Mouse (Mus musculus) heart, postnatal 25 days (tissue): Measurements from ENCODE around the gene Lgi4. TPM values are rescaled to one million over a fixed set of nuclear protein-coding genes. Genes with fewer than 3 reads are reported as not detected.

Experiments
- DNase-seq: peaks from one replicate; pipeline ENCODE4 v3.0.0; 2022; ENCODE audit warnings: low spot score
- intact Hi-C: fragments of 180-260 bp; cut with DNase I; formaldehyde crosslinking; loops from one replicate; pipeline ENCODE4 v1.15.1; 2025
- total RNA-seq, 2 experiments: library from RNA; stranded (reverse); gene quantifications; 2 replicates each; pipeline ENCODE4 v1.2.3; 2021

Lgi4 gene
- total RNA-seq: 1 to 10 TPM; 2.6 to 4.8 TPM

DNA sequence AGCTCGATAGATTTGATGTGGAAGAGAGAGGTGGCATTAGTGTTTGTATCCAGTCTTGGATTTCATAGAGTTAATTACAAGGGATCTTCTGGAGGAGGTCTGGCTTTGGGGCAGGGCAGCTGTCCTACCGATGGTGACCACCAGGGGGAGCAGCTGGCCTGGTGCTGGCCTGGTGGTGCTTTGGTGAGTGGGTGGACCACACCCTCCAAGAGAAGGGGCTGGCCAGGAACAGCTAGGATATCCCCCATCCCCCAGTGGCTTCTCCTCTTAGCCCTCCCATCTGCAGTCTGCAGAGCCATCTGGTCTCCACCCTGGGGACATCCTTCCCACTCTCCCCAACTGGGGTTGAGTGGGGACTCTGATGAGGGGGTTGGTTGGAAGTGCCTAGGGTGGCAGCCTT is at the start of gene Lgi4:
TSS of gene Lgi4 (plus strand) at position 235 of the 400 bp plus-strand sequence.
- DNase-seq: peak; percentile 84
- intact Hi-C loops: loop anchor here (1.0 to 2.0 kb wide), 2 partner anchors 20 to 38 kb away; no protein-coding TSS in a partner anchor

DNA sequence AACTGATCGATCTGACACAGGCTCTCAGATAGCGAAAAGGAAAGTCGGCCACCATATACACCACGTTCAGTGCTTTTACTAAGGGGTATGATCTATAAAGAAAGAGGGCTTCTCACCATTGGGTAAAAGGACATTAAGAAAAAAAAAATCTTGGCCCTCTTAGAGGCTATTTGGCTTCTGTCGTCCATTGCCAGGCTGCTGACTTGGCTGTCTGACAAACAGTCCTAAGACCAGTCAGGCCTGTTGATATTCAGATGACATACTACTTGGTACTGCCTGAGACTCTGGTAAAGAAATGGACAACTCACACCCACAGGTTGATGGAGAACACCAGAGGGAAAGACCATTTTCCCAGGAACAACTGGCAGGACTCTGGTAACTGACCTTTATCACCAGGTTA is 46.2 kb upstream of the Lgi4 start:
- DNase-seq: no peak
- intact Hi-C loops: no loop called here

DNA sequence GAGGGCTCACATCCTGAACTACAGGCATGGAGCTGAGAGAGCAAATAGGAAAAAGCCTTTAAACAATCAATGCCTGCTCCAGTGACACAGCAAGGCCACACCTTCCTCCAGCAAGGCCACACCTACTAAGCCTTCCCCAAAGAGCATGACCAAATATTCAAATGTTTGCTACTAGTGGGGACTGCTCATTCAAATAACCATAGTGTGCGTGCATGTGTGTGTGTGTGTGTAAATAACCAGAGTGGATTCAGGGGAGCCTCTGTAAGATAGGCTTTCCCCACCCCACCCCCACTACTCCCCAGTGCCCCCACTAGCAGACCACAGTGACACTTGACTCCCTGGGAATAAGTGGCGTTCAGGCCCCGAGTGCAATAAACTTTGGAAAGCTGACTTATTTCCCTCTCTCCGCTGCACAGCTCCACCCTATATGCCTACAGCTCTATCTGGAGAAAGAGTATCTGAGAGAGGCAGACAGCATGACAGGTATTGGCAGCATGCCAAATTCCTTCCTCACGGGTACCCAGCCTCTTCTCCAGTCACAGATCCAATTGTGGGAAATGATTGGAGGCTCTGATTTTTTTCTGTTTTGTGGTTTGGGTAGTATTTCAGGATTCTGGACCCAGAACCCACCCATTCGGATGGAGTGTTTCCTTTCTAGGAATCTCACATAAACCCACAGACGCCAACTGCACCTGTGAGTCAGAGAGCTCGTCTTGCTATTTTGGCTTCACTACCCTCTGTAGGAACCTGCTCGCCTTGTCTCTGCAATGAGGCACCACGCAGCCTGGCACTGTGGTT is 41.8 kb upstream of the Lgi4 start:
- no peak for DNase-seq
- intact Hi-C loops: no loop called here

DNA sequence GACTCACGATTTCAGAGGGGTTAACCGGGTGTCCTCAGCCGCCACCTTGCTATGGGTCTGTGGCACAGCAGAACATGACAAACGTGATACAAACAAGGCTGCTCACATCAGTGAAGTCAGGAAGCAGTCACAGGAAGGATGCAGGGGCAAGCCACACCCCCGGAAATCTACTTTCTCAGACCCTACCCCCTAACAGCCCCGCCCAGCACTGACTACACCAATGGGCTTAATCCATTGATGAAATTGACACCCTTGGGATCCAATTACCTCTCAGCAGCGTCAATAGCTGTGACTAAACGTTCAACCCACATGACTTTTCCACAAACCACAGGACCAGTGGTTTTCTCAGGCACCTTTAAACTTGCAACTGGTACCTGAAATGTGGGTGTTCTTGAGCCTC is 30.5 kb upstream of the Lgi4 start:
- intact Hi-C loops: no loop called here
- no peak for DNase-seq

DNA sequence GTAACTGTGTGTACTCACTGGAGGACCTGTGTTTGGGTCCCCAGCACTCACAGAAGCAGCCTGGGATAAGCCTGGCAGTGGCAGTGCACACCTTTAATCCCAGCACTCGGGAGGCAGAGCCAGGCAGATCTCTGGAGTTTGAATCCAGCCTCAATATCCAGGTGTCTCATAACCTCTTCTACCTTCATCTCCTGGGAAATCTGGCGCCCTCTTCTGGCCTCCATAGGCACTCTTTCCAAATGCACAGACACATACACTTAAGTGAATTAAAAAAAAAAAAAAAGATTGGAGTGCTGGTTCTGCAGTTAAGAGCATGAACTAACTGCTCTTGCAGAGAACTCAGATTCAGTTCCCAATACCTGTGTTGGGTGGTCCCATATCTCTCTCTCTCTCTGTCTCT is 28.4 kb upstream of the Lgi4 start:
- intact Hi-C loops: no loop called here
- DNase-seq: no peak

DNA sequence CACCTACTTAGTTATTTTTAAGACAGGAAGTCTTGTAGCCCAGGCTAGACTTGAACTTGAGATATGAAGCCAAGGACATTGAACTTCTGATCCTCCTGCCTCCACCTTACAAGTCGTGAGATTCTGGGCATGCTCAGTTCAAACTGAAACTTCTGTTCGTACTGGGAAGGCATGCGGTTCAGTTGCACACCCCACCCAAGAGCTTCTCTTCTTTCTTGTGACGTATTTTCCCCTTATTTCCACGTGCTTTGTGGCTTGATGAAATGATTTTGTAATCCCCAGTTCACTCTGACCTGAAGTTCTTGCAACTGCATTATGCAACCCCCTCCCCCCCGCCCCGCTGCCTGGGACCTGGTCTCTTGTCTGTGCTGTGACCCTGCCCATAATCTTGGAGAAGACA is 27.4 kb upstream of the Lgi4 start:
- intact Hi-C loops: no loop called here
- no peak for DNase-seq

DNA sequence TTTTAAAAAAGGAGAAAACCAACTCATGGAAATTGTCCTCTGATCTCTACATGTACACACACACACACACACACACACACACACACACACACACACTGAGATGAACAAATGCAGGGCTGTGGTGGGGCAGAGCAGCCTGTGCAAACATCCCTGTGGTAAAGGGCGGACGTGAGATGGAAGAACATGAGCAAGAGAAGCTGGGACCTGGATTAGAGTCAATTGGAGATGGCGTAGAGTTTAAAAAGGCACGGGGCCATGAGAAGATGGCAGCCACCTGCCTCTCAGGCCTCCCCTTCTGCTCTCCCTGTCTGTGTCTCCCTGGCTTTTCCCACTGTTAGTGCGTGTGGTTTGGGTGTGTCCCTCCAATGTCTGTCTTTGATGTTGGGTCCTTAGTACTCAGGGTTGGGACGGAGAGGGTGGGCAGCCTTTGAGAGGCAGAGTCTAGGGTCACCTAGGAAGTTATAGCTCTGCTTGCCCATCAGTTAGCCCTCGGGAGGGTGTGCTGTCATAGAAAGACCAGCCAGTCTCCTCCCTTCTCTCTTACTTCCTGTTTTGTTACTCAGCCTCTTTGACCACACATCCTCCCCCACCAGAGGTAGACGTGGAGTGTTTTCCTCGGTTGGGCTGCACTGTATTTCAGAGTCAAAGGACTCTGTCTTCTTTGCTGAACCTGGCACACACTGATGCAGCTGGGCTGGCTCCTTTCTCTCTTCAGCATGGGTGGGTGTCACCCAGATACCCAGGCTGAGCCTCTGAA is 25.6 kb upstream of the Lgi4 start:
- intact Hi-C loops: no loop called here
- DNase-seq: no peak

DNA sequence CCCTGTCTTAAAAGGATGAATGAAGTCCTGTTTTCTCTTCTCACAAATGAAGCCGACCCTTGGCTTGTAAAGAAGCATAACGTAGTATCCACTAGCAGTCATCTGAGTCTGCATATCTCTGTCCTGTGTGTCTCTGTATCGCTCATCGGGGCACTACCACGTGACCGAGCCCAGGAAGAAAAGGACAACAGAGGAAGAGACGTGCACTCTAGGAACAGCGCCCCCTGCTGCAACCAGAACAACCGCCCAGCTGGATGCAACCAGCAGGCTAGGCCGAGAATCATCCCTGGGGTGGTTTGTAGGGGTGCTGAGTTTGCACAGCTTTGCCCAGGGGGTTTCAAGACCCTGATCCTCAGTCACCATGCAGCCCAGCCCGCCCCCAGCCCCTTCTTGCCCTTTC is 24.4 kb upstream of the Lgi4 start:
- intact Hi-C loops: no loop called here
- DNase-seq: no peak

DNA sequence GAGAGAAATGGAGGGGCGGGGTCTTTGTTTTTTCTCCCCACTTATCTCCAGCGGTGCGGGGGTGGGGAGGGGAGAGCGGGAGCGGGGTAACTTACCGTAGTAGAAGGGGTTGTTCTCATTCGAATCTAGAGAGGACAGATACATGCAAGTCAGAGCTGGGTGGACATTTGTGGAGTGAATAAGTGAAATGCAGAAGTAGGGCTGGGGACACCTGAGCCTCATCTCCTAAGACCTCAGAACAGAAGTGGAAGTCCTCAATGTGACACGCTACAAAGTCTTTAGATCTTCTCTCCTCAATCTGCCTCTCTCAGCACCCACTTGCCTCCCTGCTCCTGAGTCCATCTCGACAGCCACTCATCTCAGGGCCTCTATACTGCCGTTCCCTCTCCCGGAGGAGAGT is 23.9 kb upstream of the Lgi4 start:
- intact Hi-C loops: no loop called here
- no peak for DNase-seq

DNA sequence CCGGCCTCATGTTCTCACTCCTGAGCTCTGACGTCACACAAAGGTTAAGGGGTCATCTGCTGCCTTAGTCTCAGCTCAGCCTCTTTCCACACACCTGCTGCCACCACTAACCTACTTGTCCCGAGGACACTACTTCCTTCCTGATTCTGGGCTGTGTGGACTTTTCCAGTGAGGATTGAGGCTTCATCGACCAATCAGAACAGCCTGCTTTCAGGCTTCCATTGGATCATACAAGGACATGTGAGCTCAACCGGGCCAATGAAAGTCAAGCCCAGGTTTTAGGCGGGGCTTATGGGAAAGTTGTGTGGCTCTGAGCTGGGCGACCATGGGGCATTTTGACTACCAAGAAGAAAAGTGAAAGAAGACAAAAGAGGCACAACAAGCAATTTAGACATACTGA is 22.2 kb upstream of the Lgi4 start:
- intact Hi-C loops: no loop called here
- no peak for DNase-seq

DNA sequence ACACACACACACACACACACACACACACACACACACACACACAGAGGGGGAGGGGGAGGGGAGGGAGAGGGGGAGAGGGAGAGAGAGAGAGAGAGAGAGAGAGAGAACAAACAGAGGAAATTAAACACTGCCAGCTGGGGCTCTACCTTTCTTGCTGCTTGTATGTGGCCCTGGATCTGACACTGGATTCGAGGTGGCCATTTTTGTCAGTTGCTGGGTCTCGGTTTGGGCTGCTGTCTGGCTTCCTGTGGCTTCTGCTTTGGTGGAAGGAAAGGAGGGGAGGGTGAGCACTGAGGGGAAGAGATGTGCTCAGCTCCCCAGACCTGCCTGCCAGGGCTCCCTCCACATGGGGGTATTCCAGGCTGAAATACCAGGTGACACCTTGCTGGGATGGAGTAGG is 21.5 kb upstream of the Lgi4 start:
- intact Hi-C loops: no loop called here
- no peak for DNase-seq

DNA sequence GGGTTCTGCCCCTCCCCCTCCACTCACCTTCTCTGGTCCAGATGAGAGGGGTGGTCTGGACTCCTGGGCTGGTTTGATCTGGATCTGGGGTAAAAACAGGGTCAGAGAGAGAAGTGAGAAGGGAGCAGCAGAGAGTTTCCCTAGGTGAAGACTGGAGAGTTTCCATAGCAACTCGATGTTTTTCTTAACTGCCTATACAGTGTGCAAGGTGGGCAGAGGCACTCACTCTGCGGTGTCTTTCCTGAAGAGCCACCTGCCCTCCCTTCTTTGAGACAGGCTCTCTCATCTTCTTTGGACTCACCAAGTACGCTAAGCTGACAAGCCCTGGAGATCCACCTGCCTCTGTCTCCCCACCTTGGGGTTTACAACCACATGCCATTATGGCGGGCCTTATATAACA is 20.1 kb upstream of the Lgi4 start:
- no peak for DNase-seq
- intact Hi-C loops: no loop called here

DNA sequence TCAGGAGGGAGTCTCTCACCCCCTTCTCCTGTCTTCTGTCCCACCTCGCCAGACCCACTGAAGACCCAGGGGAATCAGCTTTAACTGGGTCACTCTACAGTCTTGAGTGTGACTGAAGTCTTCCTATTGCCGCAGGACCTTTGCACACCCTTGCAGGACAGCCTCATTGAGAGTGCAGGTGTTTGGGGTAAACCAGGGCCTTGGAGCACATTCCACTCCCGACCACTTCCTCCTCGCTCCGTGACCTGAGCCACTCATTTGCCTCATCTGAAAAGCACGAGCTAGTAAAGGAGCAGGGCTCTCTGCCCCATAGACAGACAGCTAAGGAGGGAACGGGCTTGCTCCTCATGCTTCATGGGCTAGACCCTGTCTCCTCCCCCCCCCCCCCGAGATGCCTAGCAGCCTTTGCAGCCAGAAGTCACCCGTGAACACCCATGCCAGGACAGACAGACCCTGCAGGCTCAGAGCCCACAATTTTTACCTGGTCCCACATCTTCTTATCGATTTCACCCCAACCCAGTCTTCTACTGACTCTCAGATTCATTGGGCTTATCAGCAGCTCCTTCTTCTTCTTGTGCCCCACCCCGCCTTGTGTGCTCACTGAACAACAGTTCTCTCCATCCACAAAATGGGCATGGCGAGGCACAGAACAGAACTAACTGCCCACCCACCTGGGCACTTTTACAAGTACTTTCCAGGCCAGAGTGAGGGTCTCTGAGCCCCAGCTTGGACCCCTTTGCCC is 18.7 kb upstream of the Lgi4 start:
- no peak for DNase-seq
- intact Hi-C loops: no loop called here

DNA sequence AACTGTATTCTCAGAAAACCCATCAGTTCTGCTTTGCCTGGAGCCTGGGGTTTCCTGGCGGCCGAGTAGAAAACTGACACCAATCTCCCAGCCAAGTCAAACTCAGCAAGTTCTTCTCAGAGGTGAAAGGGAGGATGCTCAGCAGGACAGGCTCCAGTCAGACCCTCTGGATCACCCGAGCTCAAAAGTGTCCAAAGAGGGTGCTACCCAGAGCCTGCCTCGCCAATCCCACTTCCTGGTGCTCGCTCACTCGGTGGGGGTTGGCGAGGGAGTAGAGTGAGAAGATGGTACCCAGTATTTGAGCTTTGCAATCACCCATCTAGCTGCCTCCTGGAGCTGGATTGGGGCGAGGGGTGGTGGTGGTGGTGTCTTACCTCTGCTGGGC is 18.1 kb upstream of the Lgi4 start:
- intact Hi-C loops: no loop called here
- DNase-seq: no peak

DNA sequence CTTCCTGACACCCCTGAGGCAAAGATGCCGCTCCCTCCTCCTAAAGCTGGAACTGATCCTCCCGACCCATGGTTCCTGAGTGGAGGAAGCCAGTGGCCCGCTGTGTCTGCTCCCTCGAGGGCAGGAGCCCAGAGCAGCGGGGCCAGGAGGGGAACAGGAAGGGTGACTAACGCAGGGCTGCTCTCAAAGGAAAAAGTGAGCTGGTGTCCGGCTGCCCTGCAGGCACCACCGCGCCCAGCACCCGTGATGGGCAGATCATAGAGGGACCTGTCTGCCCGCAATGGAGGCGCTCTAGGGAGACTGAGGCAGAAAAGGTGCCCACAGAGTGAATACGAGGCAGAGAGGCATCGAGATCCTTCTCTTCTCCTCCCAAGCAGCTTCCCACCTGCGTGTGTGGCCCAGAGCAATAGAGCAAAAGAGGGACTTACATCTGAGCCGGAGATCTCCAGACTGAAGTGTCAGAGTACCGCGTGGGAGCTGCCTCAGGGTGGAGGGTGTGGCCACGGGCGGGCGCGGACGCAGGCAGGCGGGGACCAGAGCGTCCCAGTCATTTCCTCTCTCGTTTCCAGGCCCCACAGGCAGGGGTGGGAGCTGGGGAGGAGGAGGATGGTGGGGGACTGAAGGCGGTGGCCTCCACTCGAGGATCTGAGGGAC is 17.4 kb upstream of the Lgi4 start:
- peak; percentile 75 for DNase-seq
- intact Hi-C loops: no loop called here

DNA sequence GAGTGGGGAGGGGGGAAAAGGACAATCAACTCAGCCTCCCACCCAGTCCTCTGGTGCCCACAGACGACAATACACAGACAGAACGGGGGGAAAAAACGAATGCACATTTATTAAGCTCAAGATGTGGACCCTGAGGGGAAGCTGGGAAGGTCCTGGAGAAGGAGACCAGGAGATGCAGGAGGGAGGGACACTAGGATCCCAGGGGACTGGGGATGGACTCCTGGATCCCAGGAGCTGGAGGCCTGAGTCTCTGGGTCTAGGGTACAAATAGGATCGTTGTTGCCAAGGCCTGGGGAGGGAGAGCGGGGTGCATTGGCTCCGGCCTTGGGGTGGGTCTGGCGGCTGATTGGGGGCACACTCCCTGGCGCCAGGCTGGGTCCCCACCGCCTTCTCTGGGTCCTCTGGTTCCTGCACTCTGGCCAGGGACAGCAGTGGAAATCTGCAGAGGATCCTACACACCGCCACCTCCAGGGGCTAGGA is 16.7 kb upstream of the Lgi4 start, which contains the start of gene Fxyd5:
TSS of gene Fxyd5 (minus strand) at position 51 of the 480 bp plus-strand sequence.
- intact Hi-C loops: no loop called here
- DNase-seq: no peak

DNA sequence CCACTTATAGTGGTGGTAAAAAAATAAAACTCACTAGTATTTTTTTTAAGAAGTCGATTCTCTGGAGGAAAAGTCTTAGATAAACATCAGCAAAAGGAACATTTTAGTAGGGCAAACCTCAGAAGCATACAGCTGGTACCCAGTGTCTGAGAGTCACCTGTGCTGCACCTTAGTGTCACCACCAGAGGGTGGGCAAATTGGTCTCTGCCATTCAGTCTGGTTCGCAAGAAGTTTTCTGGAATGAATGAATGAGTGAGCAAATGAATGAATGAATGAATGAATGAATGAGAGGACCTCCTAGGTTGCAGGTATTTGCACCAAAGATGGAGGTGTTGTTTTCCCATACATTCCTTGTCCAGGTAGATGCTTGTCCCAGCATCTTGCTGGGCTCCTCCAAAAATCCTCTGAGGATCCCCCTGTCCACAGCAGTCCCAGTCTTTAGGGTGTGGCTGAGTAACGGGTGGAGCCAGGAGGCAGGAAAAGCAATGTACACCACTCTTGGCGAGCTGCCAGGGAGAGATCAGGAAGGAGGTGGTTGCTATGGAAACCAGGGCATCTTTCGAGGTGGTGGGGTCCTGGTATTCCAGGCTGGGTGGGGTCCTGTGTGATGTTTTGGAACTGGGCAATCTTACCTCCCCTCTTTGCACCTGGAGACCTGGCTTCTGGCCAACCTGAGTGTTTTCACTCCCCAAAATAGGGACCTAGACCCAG is 9.9 kb upstream of the Lgi4 start:
- intact Hi-C loops: no loop called here
- DNase-seq: no peak

DNA sequence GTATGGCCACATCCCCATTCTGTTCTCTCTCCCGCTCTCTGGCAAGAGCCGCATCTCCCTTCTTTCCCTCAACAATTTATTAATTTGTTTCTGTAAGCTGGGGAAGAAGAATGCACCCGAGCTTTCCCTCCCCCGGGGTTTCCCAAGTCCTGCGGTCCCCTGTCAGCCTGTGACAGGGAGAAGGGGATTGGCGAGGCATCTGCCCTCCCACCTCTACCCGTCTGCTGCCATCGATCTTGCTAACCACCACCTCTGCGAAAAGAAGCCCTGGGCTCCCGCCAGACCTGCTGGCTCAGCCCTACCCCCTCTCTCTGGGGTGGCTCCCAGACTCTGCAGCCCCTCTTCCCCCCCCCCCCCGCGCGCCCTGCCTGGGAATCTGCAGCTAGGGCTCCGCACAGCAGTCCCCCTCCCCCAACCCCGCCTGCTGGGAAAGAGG is 9.3 kb upstream of the Lgi4 start:
- no peak for DNase-seq
- intact Hi-C loops: loop anchor here (5.0 kb wide), 1 partner anchor 78 kb away; the partner anchor contains the start of genes Fam187b and Lsr

DNA sequence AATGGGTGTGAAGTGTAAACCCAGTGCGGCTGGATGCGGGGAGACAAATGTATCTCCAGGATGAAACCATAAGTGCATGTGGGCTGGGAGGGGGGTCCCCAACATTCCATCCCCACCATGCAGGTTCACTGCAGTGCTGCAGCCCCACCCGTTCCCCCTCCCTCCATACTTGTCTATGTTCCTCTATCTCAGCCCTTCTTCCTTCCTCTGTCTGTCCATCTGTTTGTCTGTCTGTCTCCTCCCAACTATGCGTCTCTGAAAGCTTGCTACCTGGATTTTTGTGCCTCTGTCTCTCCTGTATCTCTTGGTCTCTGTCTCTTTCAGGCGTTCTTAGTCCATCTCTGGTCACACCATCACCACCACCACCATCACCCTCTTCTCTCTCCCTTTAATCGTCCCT is 8.7 kb upstream of the Lgi4 start:
- intact Hi-C loops: loop anchor here (5.0 kb wide), 1 partner anchor 78 kb away; the partner anchor contains the start of genes Fam187b and Lsr
- no peak for DNase-seq
